Mouse (Mus musculus) spleen, adult 2 months (tissue): ENCODE measurements around the gene Slc39a11. TPM values are rescaled to one million over a fixed set of nuclear protein-coding genes. Genes with fewer than 3 reads are reported as not detected.

Source experiments
- DNase-seq, 2 experiments: peaks; one replicate each; pipeline versions ENCODE4 v3.0.0 to v3.0.0-alpha.2; 2012 to 2021; ENCODE audit warnings: low spot score in 2 of 2, low read depth in 1 of 2
- H3K27ac ChIP-seq: fragments of 200-500 bp; 2 replicates; pipeline ENCODE4 v1.5.1; 2012; ENCODE audit warnings: low read length, inconsistent platforms; ENCODE audit not compliant: insufficient read depth
- H3K27me3 ChIP-seq: fragments of 200-500 bp; 2 replicates; pipeline ENCODE4 v1.6.1; 2012; ENCODE audit warnings: mild to moderate bottlenecking, moderate library complexity, low read length, inconsistent platforms; ENCODE audit not compliant: control insufficient read depth, insufficient read depth
- H3K36me3 ChIP-seq: fragments of 200-500 bp; 2 replicates; pipeline ENCODE4 v1.6.1; 2012; ENCODE audit warnings: mild to moderate bottlenecking, low read length, inconsistent platforms; ENCODE audit not compliant: control insufficient read depth, insufficient read depth
- H3K4me1 ChIP-seq: fragments of 200-500 bp; 2 replicates; pipeline ENCODE4 v1.6.1; 2011; ENCODE audit warnings: inconsistent platforms; ENCODE audit not compliant: control insufficient read depth, insufficient read depth, insufficient read length
- H3K4me3 ChIP-seq: fragments of 200-500 bp; 2 replicates; pipeline ENCODE4 v1.5.1; 2011; ENCODE audit warnings: mild to moderate bottlenecking, inconsistent platforms; ENCODE audit not compliant: insufficient read depth, insufficient read length; ENCODE audit errors: extremely low read depth
- CTCF ChIP-seq: fragments of 200-500 bp; IDR thresholded peaks from 2 replicates; pipeline ENCODE4 v1.5.1; 2011; ENCODE audit warnings: mild to moderate bottlenecking, inconsistent platforms; ENCODE audit not compliant: insufficient read depth, insufficient read length, insufficient replicate concordance; ENCODE audit errors: extremely low read depth
- POLR2A ChIP-seq: fragments of 200-500 bp; IDR thresholded peaks from 2 replicates; pipeline ENCODE4 v1.6.1; 2011; ENCODE audit warnings: low read depth, low read length, inconsistent platforms
- WGBS: fragments of 180-500 bp; shearing (Covaris S2); methylation state at CpG from one replicate; pipeline ENCODE4 v1.1.7; 2018; 5-methylcytosine and 5-hydroxymethylcytosine counted together
- polyA plus RNA-seq: library from polyadenylated mRNA; depleted of rRNA; stranded (reverse); fragments of >200 nt; gene quantifications from 2 replicates; pipeline ENCODE4 v1.2.3, GENCODE M21; 2012

Slc39a11 gene
- polyA plus RNA-seq, 1 experiment = 11.6 TPM

GRCm38 (mm10) chr11:113565006-113565995, 84.6 kb downstream of the Slc39a11 start:
- TF ChIP-seq POLR2A = no peak
- H3K4me1 ChIP-seq = no peaks in the 10 kb centered on the region
- WGBS = 7% methylated on average over 34 of the region's 34 CpGs
- H3K27ac ChIP-seq = no peak overlapping the region
- peak; percentile 42 to 59 for DNase-seq
- H3K36me3 ChIP-seq = no peaks in the 10 kb centered on the region
- H3K27me3 ChIP-seq = no peaks in the 10 kb centered on the region
- H3K4me3 ChIP-seq = peak overlapping the region; percentile 65

- no peaks in the 10 kb centered on the region for H3K4me1 ChIP-seq
- TF ChIP-seq CTCF (no peak), POLR2A (no peak)
- no peak overlapping the region for H3K4me3 ChIP-seq
- DNase-seq = no peak
- H3K27ac ChIP-seq = no peak overlapping the region
- no peaks in the 10 kb centered on the region for H3K36me3 ChIP-seq
- WGBS = 90% methylated on average over 8 of the region's 8 CpGs
- H3K27me3 ChIP-seq = no peaks in the 10 kb centered on the region
These were observed 87.6 kb downstream of the Slc39a11 start for GRCm38 (mm10) chr11:113562326-113562725.

GRCm38 (mm10) chr11:113560150-113560549, 89.7 kb downstream of the Slc39a11 start:
- DNase-seq = no peak
- H3K27me3 ChIP-seq = no peaks in the 10 kb centered on the region
- no peak overlapping the region for H3K27ac ChIP-seq
- no peaks in the 10 kb centered on the region for H3K4me1 ChIP-seq
- TF ChIP-seq CTCF (no peak), POLR2A (no peak)
- no peaks in the 10 kb centered on the region for H3K36me3 ChIP-seq
- WGBS = 86% methylated on average over 4 of the region's 4 CpGs
- H3K4me3 ChIP-seq = no peak overlapping the region

- no peak for DNase-seq
- Histone ChIP-seq H3K27me3 (no peaks in the 10 kb centered on the region), H3K4me3 (no peak overlapping the region), H3K4me1 (no peaks in the 10 kb centered on the region), H3K27ac (no peak overlapping the region), H3K36me3 (no peaks in the 10 kb centered on the region)
- 95% methylated on average over 12 of the region's 12 CpGs for WGBS
- TF ChIP-seq CTCF = no peak
- no peak for TF ChIP-seq POLR2A
These were observed 91.4 kb downstream of the Slc39a11 start for GRCm38 (mm10) chr11:113558505-113558904.

- Histone ChIP-seq H3K27me3 (no peaks in the 10 kb centered on the region), H3K4me3 (no peak overlapping the region), H3K4me1 (no peaks in the 10 kb centered on the region), H3K27ac (no peak overlapping the region), H3K36me3 (no peaks in the 10 kb centered on the region)
- 38% methylated on average over 12 of the region's 12 CpGs for WGBS
- TF ChIP-seq POLR2A = no peak
- TF ChIP-seq CTCF = no peak
- no peak for DNase-seq
These were observed 93.7 kb downstream of the Slc39a11 start for GRCm38 (mm10) chr11:113556142-113556541.

DNA sequence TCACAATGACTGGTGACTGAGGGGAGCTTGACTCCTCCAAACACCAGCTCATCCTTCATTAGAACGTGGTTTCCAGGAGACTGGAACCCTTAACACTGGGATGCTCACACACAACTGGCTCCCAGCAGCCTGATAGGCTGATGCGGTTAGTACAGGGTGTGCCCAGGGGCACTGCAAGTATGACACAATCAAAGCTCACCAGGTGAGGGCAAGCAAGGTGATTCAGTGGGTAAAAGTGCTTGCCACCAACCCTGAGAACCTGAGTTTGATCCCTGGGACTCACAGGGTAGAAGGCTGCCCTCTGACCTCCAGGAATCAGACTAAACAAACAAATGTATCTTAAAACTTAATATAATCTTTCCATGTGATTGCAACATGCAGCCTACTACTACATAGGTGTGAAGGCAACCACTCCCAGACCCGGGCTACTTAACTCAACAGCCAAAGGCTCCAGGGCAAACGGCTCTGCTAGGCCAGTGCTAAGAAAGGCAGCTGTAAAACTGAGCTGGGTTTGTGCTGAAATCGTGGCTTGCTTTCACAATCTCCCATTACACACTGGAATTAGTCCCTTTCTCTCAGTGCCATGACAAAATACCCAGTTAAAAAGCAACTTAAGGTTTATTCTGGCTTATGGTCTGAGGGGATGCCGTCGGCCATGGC, 95.0 kb downstream of the Slc39a11 start:
- no peaks in the 10 kb centered on the region for H3K4me1 ChIP-seq
- H3K4me3 ChIP-seq = no peak overlapping the region
- 90% methylated on average over 7 of the region's 7 CpGs for WGBS
- H3K36me3 ChIP-seq = no peaks in the 10 kb centered on the region
- DNase-seq = no peak
- no peaks in the 10 kb centered on the region for H3K27me3 ChIP-seq
- TF ChIP-seq POLR2A (no peak), CTCF (no peak)
- no peak overlapping the region for H3K27ac ChIP-seq
